Mouse (Mus musculus): ENCODE results near the gene Gfi1.

GRCm38 (mm10) chr5:107701658-107702057, 24.2 kb downstream of the Gfi1 start:
- TF ChIP-seq CTCF (conservative IDR thresholded peaks at IDR 0.05; ENCODE audit: low read length) (no peak), POU5F1 (IDR thresholded peaks at IDR 0.05; ENCODE audit: borderline replicate concordance, low read length) (no peak)
